Mouse (Mus musculus): ENCODE measurements at regions not wholly inside any gene's neighbourhood (a gene's known extent, or its start where the extent isn't known, plus 50 kb on each side); places are given as distances from the start of the nearest gene placed in this dataset.

DNA sequence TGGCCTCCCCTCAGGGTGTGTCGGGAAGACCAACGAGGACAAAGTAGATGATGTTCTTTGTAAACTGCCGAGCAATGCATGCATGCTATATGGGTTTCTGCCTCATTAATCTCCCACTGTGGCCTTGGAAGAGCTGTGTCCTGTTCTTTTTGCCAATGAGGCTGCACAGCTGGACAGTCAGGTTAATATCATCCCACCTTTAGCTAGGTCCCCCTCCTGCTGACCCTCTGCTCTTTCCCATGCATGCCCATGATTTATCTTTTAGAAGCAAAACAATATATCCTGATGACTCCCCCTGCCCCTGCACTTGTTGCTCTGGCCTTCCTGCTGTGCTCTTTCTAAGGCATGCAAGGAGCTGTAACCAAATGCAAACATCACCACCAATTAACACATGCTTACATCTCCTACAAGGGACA lies 529.1 kb downstream of the Efnb2 start:
- no peaks in the 10 kb centered on the region for H3K36me3 ChIP-seq (ENCODE audit: control insufficient read depth in 1 of 2, insufficient read depth in 2 of 2, low read length in 2 of 2)
- no peaks in the 10 kb centered on the region for H3K27me3 ChIP-seq (ENCODE audit: control insufficient read depth in 1 of 2, insufficient read depth in 2 of 2, low read length in 2 of 2)
- H3K27ac ChIP-seq (ENCODE audit: control insufficient read depth, low read depth, low read length), result no peak overlapping the region
- TF ChIP-seq HCFC1 (IDR thresholded peaks at IDR 0.05; ENCODE audit: low read depth, low read length) (no peak), MAX (IDR thresholded peaks at IDR 0.05; ENCODE audit: low read length) (no peak), ZNF384 (IDR thresholded peaks at IDR 0.05; ENCODE audit: low read depth, low read length) (no peak), NRF1 (IDR thresholded peaks at IDR 0.05; ENCODE audit: insufficient read depth, low read depth, low read length, poor library complexity, severe bottlenecking) (no peak), ETS1 (IDR thresholded peaks at IDR 0.05; ENCODE audit: low read depth, low read length) (no peak), ZKSCAN1 (IDR thresholded peaks at IDR 0.05; ENCODE audit: low read depth, low read length) (no peak), ZC3H11A (IDR thresholded peaks at IDR 0.05; ENCODE audit: low read depth, low read length) (no peak), UBTF (IDR thresholded peaks at IDR 0.05; ENCODE audit: borderline replicate concordance, insufficient read depth, low read depth, low read length) (no peak), USF2 (IDR thresholded peaks at IDR 0.05; ENCODE audit: borderline replicate concordance in 1 of 2, insufficient read depth in 1 of 2, low read depth in 1 of 2, low read length in 2 of 2) (no peak), MYC (IDR thresholded peaks at IDR 0.05; ENCODE audit: low read depth, low read length) (no peak), MAZ (IDR thresholded peaks at IDR 0.05; ENCODE audit: low read depth, low read length) (no peak), POLR2A (IDR thresholded peaks at IDR 0.05; ENCODE audit: control insufficient read depth in 1 of 2, insufficient read depth in 1 of 2, low read depth in 1 of 2, low read length in 2 of 2, poor library complexity in 1 of 2) (no peak), GABPA (IDR thresholded peaks at IDR 0.05; ENCODE audit: low read depth, low read length) (no peak), MXI1 (IDR thresholded peaks at IDR 0.05; ENCODE audit: low read depth, low read length) (no peak)
- H3K4me3 ChIP-seq (ENCODE audit: control insufficient read depth in 1 of 2, insufficient read depth in 1 of 2, low read depth in 2 of 2, low read length in 2 of 2), result no peak overlapping the region
- H3K9ac ChIP-seq (ENCODE audit: control insufficient read depth, low read depth, low read length, poor library complexity, severe bottlenecking), result no peak overlapping the region
- no peaks in the 10 kb centered on the region for H3K9me3 ChIP-seq (replicated peaks; ENCODE audit: insufficient read depth, low read length)
- DNase-seq (ENCODE audit: low read depth, low spot score), result no peak
- H3K4me1 ChIP-seq (ENCODE audit: control insufficient read depth in 1 of 2, insufficient read depth in 2 of 2, low read length in 2 of 2), result no peaks in the 10 kb centered on the region
- H3K79me2 ChIP-seq (ENCODE audit: control insufficient read depth, insufficient read depth, low read length, poor library complexity), result no peaks in the 10 kb centered on the region

DNA sequence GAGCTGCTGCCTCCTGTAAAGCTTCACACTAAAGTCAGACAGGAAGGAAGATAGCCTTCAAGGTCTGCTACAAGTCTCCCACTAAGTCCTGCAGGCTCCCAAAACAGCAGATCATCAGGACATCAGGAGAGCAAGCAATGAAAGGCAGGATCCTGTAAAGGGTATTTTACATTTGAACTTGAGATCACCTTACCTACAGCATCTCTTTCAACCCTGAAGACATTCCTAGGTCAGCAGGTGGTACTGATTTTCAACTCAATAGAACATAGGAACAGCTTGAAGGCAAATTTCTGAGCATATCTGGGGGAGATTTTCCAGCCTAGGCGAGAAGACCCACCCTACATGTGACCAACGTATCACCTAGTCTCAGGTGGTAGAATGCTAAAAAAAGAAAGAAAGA lies 530.2 kb downstream of the Efnb2 start:
- Histone ChIP-seq H3K36me3 (ENCODE audit: control insufficient read depth in 1 of 2, insufficient read depth in 2 of 2, low read length in 2 of 2) (no peaks in the 10 kb centered on the region), H3K4me3 (ENCODE audit: control insufficient read depth in 1 of 2, insufficient read depth in 1 of 2, low read depth in 2 of 2, low read length in 2 of 2) (no peak overlapping the region), H3K9ac (ENCODE audit: control insufficient read depth, low read depth, low read length, poor library complexity, severe bottlenecking) (no peak overlapping the region), H3K79me2 (ENCODE audit: control insufficient read depth, insufficient read depth, low read length, poor library complexity) (no peaks in the 10 kb centered on the region), H3K9me3 (replicated peaks; ENCODE audit: insufficient read depth, low read length) (no peaks in the 10 kb centered on the region), H3K27ac (ENCODE audit: control insufficient read depth, low read depth, low read length) (no peak overlapping the region), H3K27me3 (ENCODE audit: control insufficient read depth in 1 of 2, insufficient read depth in 2 of 2, low read length in 2 of 2) (no peaks in the 10 kb centered on the region), H3K4me1 (ENCODE audit: control insufficient read depth in 1 of 2, insufficient read depth in 2 of 2, low read length in 2 of 2) (no peaks in the 10 kb centered on the region)
- TF ChIP-seq BHLHE40 (IDR thresholded peaks at IDR 0.05; ENCODE audit: borderline replicate concordance, low read depth, low read length), result no peak
- no peak for TF ChIP-seq ZC3H11A (IDR thresholded peaks at IDR 0.05; ENCODE audit: low read depth, low read length)
- no peak for TF ChIP-seq RCOR1 (IDR thresholded peaks at IDR 0.05; ENCODE audit: low read depth, low read length)
- no peak for TF ChIP-seq MAFK (IDR thresholded peaks at IDR 0.05; ENCODE audit: borderline replicate concordance, low read depth, low read length)
- no peak for TF ChIP-seq ZKSCAN1 (IDR thresholded peaks at IDR 0.05; ENCODE audit: low read depth, low read length)
- no peak for DNase-seq (ENCODE audit: low read depth, low spot score)
